Mouse (Mus musculus) heart, postnatal 14 days (tissue): ENCODE measurements around the gene Gabra1. TPM values are rescaled to one million over a fixed set of nuclear protein-coding genes. Genes with fewer than 3 reads are reported as not detected.

Experiments
- DNase-seq, 2 experiments: peaks; one replicate each; pipeline ENCODE4 v3.0.0; 2021 to 2022
- intact Hi-C: fragments of 180-260 bp; cut with DNase I; formaldehyde crosslinking; loops from one replicate; pipeline ENCODE4 v1.15.1; 2025
- long read RNA-seq, 2 experiments: library from polyadenylated mRNA; stranded (forward); transcript quantifications; one replicate each; pipeline ENCODE4 v2.0.0; 2021
- total RNA-seq, 2 experiments: library from RNA; stranded (reverse); gene quantifications; 2 replicates each; pipeline ENCODE4 v1.2.3; 2021

Gene Gabra1
- total RNA-seq, result under 1 TPM; 0.57 to 0.76 TPM
- long read RNA-seq, experiment 1, result 0 reads
- long read RNA-seq, experiment 2, result 0 reads

GRCm38 (mm10) chr11:42182825-42183152 lies at the start of gene Gabra1:
TSS of gene Gabra1 (minus strand) at chr11:42182930.
- intact Hi-C loops, result no loop called here

GRCm38 (mm10) chr11:42181973-42182824 lies 531 bp downstream of the Gabra1 start:
- peak in 1 of 2 experiments; percentile 5 for DNase-seq
- intact Hi-C loops, result no loop called here

More at GRCm38 (mm10) chr11:42182825-42183152, at the start of gene Gabra1:
- no peak for DNase-seq

GRCm38 (mm10) chr11:42181426-42181825 lies 1.3 kb downstream of the Gabra1 start:
- no peak for DNase-seq
- intact Hi-C loops, result no loop called here

GRCm38 (mm10) chr11:42179535-42179934 lies 3.2 kb downstream of the Gabra1 start:
- no peak for DNase-seq
- intact Hi-C loops, result no loop called here

- intact Hi-C loops, result no loop called here
- DNase-seq, result no peak
These were observed 4.4 kb downstream of the Gabra1 start for GRCm38 (mm10) chr11:42178296-42178695.

GRCm38 (mm10) chr11:42151396-42151795 lies 31.3 kb downstream of the Gabra1 start:
- DNase-seq, result no peak
- intact Hi-C loops, result no loop called here

- intact Hi-C loops, result no loop called here
- DNase-seq, result no peak
These were observed 65.8 kb downstream of the Gabra1 start for GRCm38 (mm10) chr11:42116931-42117330.

- intact Hi-C loops, result no loop called here
These were observed 72.7 kb downstream of the Gabra1 start for GRCm38 (mm10) chr11:42110051-42110450.

GRCm38 (mm10) chr11:42109627-42110026 lies 73.1 kb downstream of the Gabra1 start:
- no peak for DNase-seq
- intact Hi-C loops, result no loop called here

More at GRCm38 (mm10) chr11:42110051-42110450, 72.7 kb downstream of the Gabra1 start:
- no peak for DNase-seq

- DNase-seq, result no peak
- intact Hi-C loops, result no loop called here
These were observed 87.2 kb downstream of the Gabra1 start for GRCm38 (mm10) chr11:42095556-42095955.

Other genes with a start within 250 kb of the Gabra1 start
- gene Gabrg2, start 182.1 kb downstream of the Gabra1 start, total RNA-seq, result not detected
- not detected for gene Gabra6, start 138.1 kb upstream of the Gabra1 start, total RNA-seq
- gene Gabrb2, start 236.8 kb upstream of the Gabra1 start, total RNA-seq, result 1 to 10 TPM; 1.4 to 2.1 TPM